Mouse (Mus musculus): ENCODE data around the gene Fam83f. TPM values are rescaled to one million over a fixed set of nuclear protein-coding genes. Genes with fewer than 3 reads are reported as not detected.

Fam83f gene
- total RNA-seq, 2 experiments from 2014 or later, result 0.16 to 0.54 TPM

GRCm38 (mm10) chr15:80660963-80661362 lies 10.7 kb upstream of the Fam83f start:
- no peak for DNase-seq (ENCODE audit: low spot score in 2 of 2)

- DNase-seq (ENCODE audit: low spot score in 2 of 2), result no peak
These were observed 7.2 kb upstream of the Fam83f start for GRCm38 (mm10) chr15:80664444-80664843.

- DNase-seq (ENCODE audit: low spot score in 2 of 2), result peak in 1 of 2 experiments; percentile 53
These were observed 1.2 kb downstream of the Fam83f start for GRCm38 (mm10) chr15:80672810-80673209.

- no peak for DNase-seq (ENCODE audit: low spot score in 2 of 2)
These were observed 1.9 kb downstream of the Fam83f start for GRCm38 (mm10) chr15:80673337-80674095.

GRCm38 (mm10) chr15:80674700-80675099 lies 3.1 kb downstream of the Fam83f start:
- DNase-seq (ENCODE audit: low spot score in 2 of 2), result no peak

- DNase-seq (ENCODE audit: low spot score in 2 of 2), result no peak
These were observed 8.0 kb downstream of the Fam83f start for GRCm38 (mm10) chr15:80679515-80680215.

- DNase-seq (ENCODE audit: low spot score in 2 of 2), result no peak
These were observed 8.8 kb downstream of the Fam83f start for GRCm38 (mm10) chr15:80680347-80681030.

- DNase-seq (ENCODE audit: low spot score in 2 of 2), result no peak
These were observed 9.8 kb downstream of the Fam83f start for GRCm38 (mm10) chr15:80681466-80681881.

GRCm38 (mm10) chr15:80682343-80682742 lies 10.7 kb downstream of the Fam83f start:
- no peak for DNase-seq (ENCODE audit: low spot score in 2 of 2)

GRCm38 (mm10) chr15:80683151-80683550 lies 11.5 kb downstream of the Fam83f start:
- DNase-seq (ENCODE audit: low spot score in 2 of 2), result no peak

- no peak for DNase-seq (ENCODE audit: low spot score in 2 of 2)
These were observed 12.3 kb downstream of the Fam83f start for GRCm38 (mm10) chr15:80683990-80684389.

- DNase-seq (ENCODE audit: low spot score in 2 of 2), result no peak
These were observed 13.3 kb downstream of the Fam83f start for GRCm38 (mm10) chr15:80684786-80685602.

GRCm38 (mm10) chr15:80685603-80685895 lies 13.9 kb downstream of the Fam83f start:
- no peak for DNase-seq (ENCODE audit: low spot score in 2 of 2)

GRCm38 (mm10) chr15:80688536-80688935 lies 16.9 kb downstream of the Fam83f start:
- DNase-seq (ENCODE audit: low spot score in 2 of 2), result no peak

- DNase-seq (ENCODE audit: low spot score in 2 of 2), result no peak
These were observed 21.8 kb downstream of the Fam83f start for GRCm38 (mm10) chr15:80693492-80693891.

- DNase-seq (ENCODE audit: low spot score in 2 of 2), result peak; percentile 76 to 80
These were observed 22.7 kb downstream of the Fam83f start for GRCm38 (mm10) chr15:80694125-80694910.

GRCm38 (mm10) chr15:80697564-80697963 lies 25.9 kb downstream of the Fam83f start:
- no peak for DNase-seq (ENCODE audit: low spot score in 2 of 2)

- no peak for DNase-seq (ENCODE audit: low spot score in 2 of 2)
These were observed 30.0 kb downstream of the Fam83f start for GRCm38 (mm10) chr15:80701481-80702257.

GRCm38 (mm10) chr15:80702910-80703309 lies 31.3 kb downstream of the Fam83f start:
- no peak for DNase-seq (ENCODE audit: low spot score in 2 of 2)

- DNase-seq (ENCODE audit: low spot score in 2 of 2), result no peak
These were observed 31.8 kb downstream of the Fam83f start for GRCm38 (mm10) chr15:80703495-80703894.
